Mouse (Mus musculus) CH12.LX (cell line): ENCODE data around the gene Dcdc2a. TPM values are rescaled to one million over a fixed set of nuclear protein-coding genes. Genes with fewer than 3 reads are reported as not detected.

Source experiments
- DNase-seq: peaks from one replicate; pipeline ENCODE4 v3.0.0-alpha.2; 2013; ENCODE audit errors: extremely low read depth
- H3K27ac ChIP-seq: 2 replicates; pipeline ENCODE4 v1.5.1; 2012; ENCODE audit warnings: low read depth, mild to moderate bottlenecking, control low read depth, moderate library complexity; ENCODE audit not compliant: insufficient read depth
- H3K27me3 ChIP-seq: replicated peaks from 2 replicates; pipeline ENCODE3; 2012; ENCODE audit warnings: inconsistent platforms
- H3K36me3 ChIP-seq, 2 experiments: replicated peaks in 1 of 2; 2 replicates each; pipeline versions ENCODE3 to v1.6.1; 2012; ENCODE audit warnings: inconsistent platforms in 1 of 2, low read length in 1 of 2, mild to moderate bottlenecking in 1 of 2, mixed read lengths in 1 of 2, moderate library complexity in 1 of 2; ENCODE audit not compliant: control insufficient read depth in 1 of 2, insufficient read depth in 1 of 2
- H3K4me1 ChIP-seq, 2 experiments: 2 replicates each; pipeline ENCODE4 v1.6.1; 2012; ENCODE audit warnings: inconsistent platforms in 1 of 2, moderate library complexity in 1 of 2; ENCODE audit not compliant: insufficient read depth in 2 of 2, control insufficient read depth in 1 of 2
- H3K4me2 ChIP-seq: 2 replicates; pipeline ENCODE4 v1.6.1; 2012; ENCODE audit warnings: low read depth, mild to moderate bottlenecking, control low read depth; ENCODE audit not compliant: poor library complexity, insufficient read depth, severe bottlenecking
- H3K4me3 ChIP-seq, 3 experiments: fragments of 150-350 bp in 1 of 3; sonication (generic) in 1 of 3; replicated peaks in 1 of 3; 2 replicates each; pipeline versions ENCODE3 to v1.5.1; 2011 to 2012; ENCODE audit warnings: low read depth in 2 of 3, low read length in 2 of 3, mild to moderate bottlenecking in 2 of 3, moderate library complexity in 2 of 3, control low read depth in 1 of 3, improper control_type of control experiment in 1 of 3, inconsistent platforms in 1 of 3, mixed read lengths in 1 of 3; ENCODE audit not compliant: poor library complexity in 1 of 3
- H3K79me2 ChIP-seq: replicated peaks from 2 replicates; pipeline ENCODE4 v1.6.1; 2012; ENCODE audit warnings: mild to moderate bottlenecking, moderate library complexity; ENCODE audit not compliant: control insufficient read depth, poor library complexity, insufficient read depth, severe bottlenecking; ENCODE audit errors: extremely low read depth
- H3K9ac ChIP-seq: 2 replicates; pipeline ENCODE4 v1.6.1; 2012; ENCODE audit warnings: low read depth, mild to moderate bottlenecking, control low read depth, moderate library complexity; ENCODE audit not compliant: insufficient read depth
- H3K9me3 ChIP-seq: replicated peaks from 2 replicates; pipeline ENCODE3; 2012; ENCODE audit warnings: low read length, inconsistent platforms, mixed read lengths
- CHD2 ChIP-seq: IDR thresholded peaks from 2 replicates; pipeline ENCODE4 v1.6.1; 2011; ENCODE audit warnings: low read length, improper control_type of control experiment
- CTCF ChIP-seq, 2 experiments: IDR thresholded peaks in 1 of 2; conservative IDR thresholded peaks in 1 of 2; 2 replicates each; pipeline ENCODE4 v1.5.1; 2011 to 2012; ENCODE audit warnings: low read depth in 2 of 2, low read length in 2 of 2, improper control_type of control experiment in 1 of 2, inconsistent platforms in 1 of 2, mild to moderate bottlenecking in 1 of 2, moderate library complexity in 1 of 2
- E2F4 ChIP-seq: IDR thresholded peaks from 2 replicates; pipeline ENCODE4 v1.6.1; 2011; ENCODE audit warnings: low read depth, low read length, improper control_type of control experiment; ENCODE audit not compliant: insufficient replicate concordance
- ETS1 ChIP-seq: conservative IDR thresholded peaks from 2 replicates; pipeline ENCODE4 v1.6.1; 2012; ENCODE audit warnings: low read depth, mild to moderate bottlenecking, inconsistent platforms, low read length, improper control_type of control experiment, moderate library complexity
- GABPA ChIP-seq: IDR thresholded peaks from 2 replicates; pipeline ENCODE4 v1.6.1; 2012; ENCODE audit warnings: low read depth, low read length, improper control_type of control experiment, inconsistent platforms; ENCODE audit not compliant: insufficient replicate concordance
- HCFC1 ChIP-seq: IDR thresholded peaks from 2 replicates; pipeline ENCODE4 v1.6.1; 2012; ENCODE audit warnings: low read depth, mild to moderate bottlenecking, inconsistent platforms, low read length, improper control_type of control experiment
- IRF4 ChIP-seq: IDR thresholded peaks from 2 replicates; pipeline ENCODE4 v1.6.1; 2014; ENCODE audit warnings: low read depth, mild to moderate bottlenecking, inconsistent platforms, low read length, improper control_type of control experiment
- JUN ChIP-seq: IDR thresholded peaks from 2 replicates; pipeline ENCODE4 v1.6.1; 2011; ENCODE audit warnings: low read depth, mild to moderate bottlenecking, low read length, improper control_type of control experiment, moderate library complexity; ENCODE audit not compliant: insufficient read depth
- JUND ChIP-seq: conservative IDR thresholded peaks from 2 replicates; pipeline ENCODE4 v1.6.1; 2011; ENCODE audit warnings: low read depth, low read length, improper control_type of control experiment
- MAFK ChIP-seq: IDR thresholded peaks from 2 replicates; pipeline ENCODE4 v1.6.1; 2011; ENCODE audit warnings: low read length, improper control_type of control experiment; ENCODE audit not compliant: insufficient replicate concordance
- MAX ChIP-seq: IDR thresholded peaks from 2 replicates; pipeline ENCODE4 v1.6.1; 2011; ENCODE audit warnings: low read length, improper control_type of control experiment
- NELFE ChIP-seq: IDR thresholded peaks from 2 replicates; pipeline ENCODE4 v1.6.1; 2011; ENCODE audit warnings: low read depth, low read length, improper control_type of control experiment
- PAX5 ChIP-seq: IDR thresholded peaks from 2 replicates; pipeline ENCODE4 v1.6.1; 2012; ENCODE audit warnings: low read length, inconsistent platforms, mixed read lengths
- POLR2A ChIP-seq: IDR thresholded peaks from 2 replicates; pipeline ENCODE4 v1.6.1; 2011; ENCODE audit warnings: low read depth, mild to moderate bottlenecking, improper control_type of control experiment, low read length
- POLR2AphosphoS2 ChIP-seq: IDR thresholded peaks from 2 replicates; pipeline ENCODE4 v1.6.1; 2011; ENCODE audit warnings: low read depth, low read length, improper control_type of control experiment
- RAD21 ChIP-seq: IDR thresholded peaks from 2 replicates; pipeline ENCODE4 v1.6.1; 2011; ENCODE audit warnings: low read depth, mild to moderate bottlenecking, low read length, improper control_type of control experiment, moderate library complexity
- RCOR1 ChIP-seq: conservative IDR thresholded peaks from 2 replicates; pipeline ENCODE4 v1.6.1; 2012; ENCODE audit warnings: low read depth, mild to moderate bottlenecking, inconsistent platforms, low read length, improper control_type of control experiment
- SMC3 ChIP-seq: IDR thresholded peaks from 2 replicates; pipeline ENCODE4 v1.6.1; 2011; ENCODE audit warnings: low read depth, low read length, improper control_type of control experiment
- TCF12 ChIP-seq: IDR thresholded peaks from 2 replicates; pipeline ENCODE4 v1.6.1; 2014; ENCODE audit warnings: low read depth, mild to moderate bottlenecking, inconsistent platforms, low read length, improper control_type of control experiment
- UBTF ChIP-seq: IDR thresholded peaks from 2 replicates; pipeline ENCODE4 v1.6.1; 2012; ENCODE audit warnings: low read depth, mild to moderate bottlenecking, inconsistent platforms, low read length, improper control_type of control experiment, moderate library complexity
- USF1 ChIP-seq: IDR thresholded peaks from 2 replicates; pipeline ENCODE4 v1.6.1; 2014; ENCODE audit warnings: low read depth, mild to moderate bottlenecking, inconsistent platforms, low read length, improper control_type of control experiment
- USF2 ChIP-seq: conservative IDR thresholded peaks from 2 replicates; pipeline ENCODE4 v1.6.1; 2011; ENCODE audit warnings: low read depth, low read length, improper control_type of control experiment
- ZC3H11A ChIP-seq: IDR thresholded peaks from 2 replicates; pipeline ENCODE4 v1.6.1; 2012; ENCODE audit warnings: low read depth, mild to moderate bottlenecking, inconsistent platforms, low read length, improper control_type of control experiment
- ZKSCAN1 ChIP-seq: IDR thresholded peaks from 2 replicates; pipeline ENCODE4 v1.6.1; 2012; ENCODE audit warnings: low read depth, inconsistent platforms, low read length, improper control_type of control experiment, borderline replicate concordance
- ZNF384 ChIP-seq: IDR thresholded peaks from 2 replicates; pipeline ENCODE4 v1.6.1; 2012; ENCODE audit warnings: low read depth, low read length, improper control_type of control experiment, inconsistent platforms
- dilution Hi-C: fragments of 300-500 bp; cut with MboI; formaldehyde crosslinking; loops from 2 replicates; pipeline ENCODE4 v1.14.3; 2020; ENCODE audit warnings: low sequenced_read_pairs; ENCODE audit not compliant: extremely low pct_unique_long_range_greater_than_20kb, extremely low pct_ligation_motif_present
- in situ Hi-C: fragments of 300-500 bp; cut with MboI; formaldehyde crosslinking; loops from 3 replicates; pipeline ENCODE4 v1.14.3; 2019; ENCODE audit warnings: low sequenced_read_pairs, low pct_ligation_motif_present, low pct_unique_long_range_greater_than_20kb, mixed read lengths
- polyA plus RNA-seq: library from polyadenylated mRNA; unstranded; fragments of >175 nt; gene quantifications from 2 replicates; pipeline ENCODE4 v1.2.1, GENCODE M21; 2012; ENCODE audit warnings: low read depth; ENCODE audit not compliant: insufficient read length
- total RNA-seq, 2 experiments: library from RNA; depleted of rRNA; stranded (reverse); fragments of 300-350 nt in 1 of 2; fragments of >200 nt in 1 of 2; gene quantifications; 2 replicates each; pipeline ENCODE4 v1.2.3; 2012 to 2014

The Dcdc2a gene
- total and polyA plus RNA-seq, 3 experiments = not detected

DNA sequence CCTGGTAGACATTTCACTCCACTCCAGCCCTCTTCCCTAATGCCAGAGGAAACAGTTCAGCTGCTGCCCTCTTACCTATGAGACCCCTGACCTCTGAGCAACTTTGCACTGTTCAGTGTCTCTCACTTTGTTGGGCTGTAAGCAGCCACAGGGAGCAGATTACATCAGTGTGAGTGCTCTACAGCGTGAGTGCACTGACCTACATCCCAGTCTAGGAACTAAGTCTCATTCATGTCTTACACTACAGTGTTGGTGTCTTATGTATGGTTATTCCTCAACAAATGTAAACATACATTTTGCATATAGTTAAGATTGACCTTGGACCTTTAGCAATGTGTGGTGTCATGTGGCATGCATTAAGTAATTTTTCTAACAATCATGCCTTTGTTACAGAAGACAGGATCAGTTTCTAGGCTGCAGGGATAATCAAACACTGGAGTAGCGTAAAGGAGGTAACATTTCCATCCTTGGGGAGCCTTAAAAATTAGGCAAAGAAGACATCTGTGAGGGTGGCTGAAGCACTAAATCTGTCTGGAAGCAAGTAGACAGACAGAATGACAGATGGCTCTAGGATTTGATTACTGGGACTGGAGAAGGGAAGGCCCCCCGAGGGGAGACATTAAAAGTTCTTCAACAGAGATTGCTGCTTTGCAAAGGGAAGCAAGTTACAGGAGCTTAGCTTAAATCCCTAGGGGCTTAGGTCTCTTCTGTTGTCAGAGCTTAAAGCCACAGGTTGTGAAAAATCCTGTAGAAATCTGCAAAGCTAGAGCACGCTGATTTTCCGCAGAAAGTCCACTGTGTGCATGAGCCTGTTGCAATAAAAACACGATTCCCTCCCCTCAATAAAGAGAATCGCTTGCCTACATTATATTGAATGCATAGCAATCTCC is 130.9 kb downstream of the Dcdc2a start:
- TF ChIP-seq JUND (no peak), USF1 (no peak), JUN (no peak), HCFC1 (no peak), USF2 (no peak), MAFK (no peak), POLR2AphosphoS2 (no peak), ZKSCAN1 (no peak), UBTF (no peak)
- Histone ChIP-seq H3K9ac (no peak overlapping the region), H3K79me2 (no peaks in the 10 kb centered on the region), H3K4me1 (peaks cover 3 to 11% of the 10 kb centered on the region in 2 experiments; a peak in 2 of 4 replicates), H3K27ac (no peak overlapping the region), H3K36me3 (no peaks in the 10 kb centered on the region), H3K27me3 (no peaks in the 10 kb centered on the region), H3K4me3 (no peak overlapping the region), H3K9me3 (no peaks in the 10 kb centered on the region), H3K4me2 (peak overlapping the region; percentile 44)
- peak; percentile 24 for DNase-seq
- dilution Hi-C loops (no loop called here), in situ Hi-C loops (no loop called here)

DNA sequence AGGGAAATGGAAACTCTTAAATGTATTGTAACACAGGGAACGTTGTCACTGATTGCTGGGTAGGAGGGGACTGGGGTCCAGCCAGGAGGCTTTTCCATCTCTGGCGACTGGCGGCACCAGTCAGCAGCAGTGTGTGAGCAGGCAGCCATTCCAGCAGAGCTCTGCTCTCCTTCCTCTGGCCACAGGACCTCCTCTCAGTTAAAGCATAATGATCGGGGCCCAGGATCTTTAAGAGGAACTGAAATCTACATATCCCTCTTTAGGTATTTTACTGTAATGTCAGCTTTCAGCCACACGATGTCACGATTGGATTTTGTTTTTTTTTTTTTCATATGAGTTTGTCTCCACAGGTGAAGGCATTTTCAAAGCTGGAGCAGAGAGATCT is 131.5 kb downstream of the Dcdc2a start:
- DNase-seq = peak; percentile 66
- Histone ChIP-seq H3K9me3 (no peaks in the 10 kb centered on the region), H3K9ac (no peak overlapping the region), H3K79me2 (no peaks in the 10 kb centered on the region), H3K27me3 (no peaks in the 10 kb centered on the region), H3K4me3 (no peak overlapping the region), H3K27ac (no peak overlapping the region), H3K36me3 (no peaks in the 10 kb centered on the region), H3K4me1 (peaks cover 3 to 11% of the 10 kb centered on the region in 2 experiments; a peak in 2 of 4 replicates), H3K4me2 (peak overlapping the region; percentile 44)
- TF ChIP-seq NELFE (no peak), TCF12 (no peak), CHD2 (no peak), IRF4 (peak; percentile 50), CTCF (conservative IDR thresholded peaks at IDR 0.05 in 1 of 2, IDR thresholded peaks at IDR 0.05 in 1 of 2; ENCODE audit: low read depth in 2 of 2, low read length in 2 of 2) (peak in 1 of 2 experiments; percentile 63; a peak in 2 of 4 replicates), POLR2AphosphoS2 (no peak), POLR2A (no peak), USF2 (no peak), PAX5 (no peak), JUN (no peak), GABPA (no peak), ZC3H11A (no peak), MAFK (no peak), E2F4 (no peak), ETS1 (no peak), MAX (no peak), RAD21 (peak; percentile 74), SMC3 (peak; percentile 53), HCFC1 (no peak), ZNF384 (peak; percentile 84), RCOR1 (no peak)
- dilution Hi-C loops (no loop called here), in situ Hi-C loops (no loop called here)
